Comparison of ENCODE assay signal across 12 mouse cellular contexts in genomic region chr9:115039245-115039644, GRCm38 (mm10). TPM values are rescaled to one million over a fixed set of nuclear protein-coding genes. Genes with fewer than 3 reads are reported as not detected.
DNase-seq lines count a peak whose midpoint lies in the region; ATAC-seq and TF ChIP-seq lines count a peak whose summit lies in the region.
"Had no signal": no experiment of that assay in that cellular context is flagged by ENCODE, and none has a peak within 500 bp of the region (broad histone marks: within the 10 kb centered on the region; RNA-seq: fewer than 3 reads in every experiment).

No protein-coding gene starts in this region.

- no peak for TF ChIP-seq CTCF in hindbrain, postnatal 0 days (IDR thresholded peaks at IDR 0.05; ENCODE audit: low read depth)

- H3K9ac ChIP-seq in kidney, embryonic 14.5 days (ENCODE audit: low read depth, low read length) = no peak overlapping the region
- H3K9ac ChIP-seq in hindbrain, postnatal 0 days (replicated peaks; ENCODE audit: low read length) = no peak overlapping the region
- H3K9ac ChIP-seq in neural tube, embryonic 12.5 days = no peak overlapping the region
- H3K9ac ChIP-seq: liver, embryonic 14.5 days had no signal

- 0 out of 2 replicates have a peak, but pooled peaks have one; percentile 22 for ATAC-seq in kidney, embryonic 14.5 days (ENCODE audit: low FRiP score, low TSS enrichment)
- 0 out of 2 replicates have a peak, but pooled peaks have one; percentile 37 for ATAC-seq in hindbrain, postnatal 0 days
- ATAC-seq in neural tube, embryonic 12.5 days (ENCODE audit: low FRiP score, low read depth) = peak; percentile 55

- H3K36me3 ChIP-seq in kidney, embryonic 14.5 days (ENCODE audit: control insufficient read depth, insufficient read depth, low read length) = no peaks in the 10 kb centered on the region
- no peaks in the 10 kb centered on the region for H3K36me3 ChIP-seq in hindbrain, postnatal 0 days (ENCODE audit: insufficient read depth, low read length)
- H3K36me3 ChIP-seq in neural tube, embryonic 12.5 days = no peaks in the 10 kb centered on the region
- H3K36me3 ChIP-seq: heart, embryonic 10.5 days had no signal

- H3K4me1 ChIP-seq in kidney, embryonic 14.5 days (ENCODE audit: control insufficient read depth, insufficient read depth, low read length) = peaks cover 1% of the 10 kb centered on the region
- peaks cover 11% of the 10 kb centered on the region for H3K4me1 ChIP-seq in hindbrain, postnatal 0 days (ENCODE audit: insufficient read depth, low read length)
- peaks cover 19% of the 10 kb centered on the region for H3K4me1 ChIP-seq in neural tube, embryonic 12.5 days

- WGBS in kidney, embryonic 14.5 days = 59% methylated on average over 7 of the region's 7 CpGs
- 32% methylated on average over 7 of the region's 7 CpGs for WGBS in hindbrain, postnatal 0 days
- WGBS in neural tube, embryonic 12.5 days = 31% methylated on average over 7 of the region's 7 CpGs

- no peak overlapping the region for H3K4me2 ChIP-seq in kidney, embryonic 14.5 days (replicated peaks; ENCODE audit: low read depth, low read length)
- no peak overlapping the region for H3K4me2 ChIP-seq in hindbrain, postnatal 0 days (ENCODE audit: low read depth, low read length)
- H3K4me2 ChIP-seq in neural tube, embryonic 12.5 days (replicated peaks) = peak overlapping the region; percentile 24; the same call in 1 of the 2 replicates

- no peak overlapping the region for H3K4me3 ChIP-seq in kidney, embryonic 14.5 days (ENCODE audit: low read length)
- no peak overlapping the region for H3K4me3 ChIP-seq in hindbrain, postnatal 0 days (ENCODE audit: low read length)
- no peak overlapping the region for H3K4me3 ChIP-seq in neural tube, embryonic 12.5 days
- H3K4me3 ChIP-seq: heart, embryonic 10.5 days had no signal

- H3K27me3 ChIP-seq in kidney, embryonic 14.5 days (ENCODE audit: control insufficient read depth, insufficient read depth, low read length) = no peaks in the 10 kb centered on the region
- no peaks in the 10 kb centered on the region for H3K27me3 ChIP-seq in hindbrain, postnatal 0 days (ENCODE audit: insufficient read depth, low read length)
- peaks cover 4% of the 10 kb centered on the region; the same call in 1 of the 2 replicates for H3K27me3 ChIP-seq in neural tube, embryonic 12.5 days (replicated peaks)

- H3K27ac ChIP-seq in kidney, embryonic 14.5 days (ENCODE audit: low read depth, low read length) = no peak overlapping the region
- no peak overlapping the region for H3K27ac ChIP-seq in hindbrain, postnatal 0 days
- H3K27ac ChIP-seq in neural tube, embryonic 12.5 days = no peak overlapping the region
- H3K27ac ChIP-seq: heart, embryonic 10.5 days; liver, embryonic 14.5 days had no signal

- no peaks in the 10 kb centered on the region for H3K9me3 ChIP-seq in kidney, embryonic 14.5 days (ENCODE audit: control insufficient read depth, low read length)
- H3K9me3 ChIP-seq in hindbrain, postnatal 0 days (ENCODE audit: low read length) = no peaks in the 10 kb centered on the region
- H3K9me3 ChIP-seq in neural tube, embryonic 12.5 days = 0 out of 2 replicates have a peak, but pooled peaks cover 5% of the 10 kb centered on the region
- H3K9me3 ChIP-seq: heart, embryonic 10.5 days had no signal

- DNase-seq in kidney, postnatal 4 days = no peak
- peak; percentile 64 for DNase-seq in WW6 (ENCODE audit: low read depth, low spot score)
- DNase-seq in hindbrain, postnatal 0 days (ENCODE audit: low spot score) = peak; percentile 43
- no peak for DNase-seq in left cerebral cortex, adult 8-10 months (ENCODE audit: low spot score in 2 of 2)
- DNase-seq in right cerebral cortex, postnatal 10 days (ENCODE audit: low spot score in 2 of 2) = no peak
- DNase-seq in layer of hippocampus, adult 8-10 months (ENCODE audit: low spot score in 2 of 2) = no peak
- DNase-seq: kidney, postnatal 10 days; right cerebral cortex, postnatal 14 days had no signal

RNA-seq across cellular contexts. Expression of gene Rps27rt, which starts 56.7 kb away (rescaled TPM):
- 479 and 639 TPM in 2 replicates for polyA plus RNA-seq in kidney, embryonic 14.5 days (2014; fragmentation: Nextera tagmentation; extraction: Ambion mirVana)
- 32.8 and 182 TPM in 2 replicates for total RNA-seq in hindbrain, postnatal 0 days (2014; rRNA removed)
- polyA plus RNA-seq in hindbrain, postnatal 0 days (2015; fragmentation: Nextera tagmentation; extraction: Ambion mirVana) = 281 and 288 TPM in 2 replicates
- polyA plus RNA-seq in neural tube, embryonic 12.5 days (2016; fragmentation: Nextera tagmentation; extraction: Ambion mirVana) = 324 and 361 TPM in 2 replicates
- total RNA-seq in left cerebral cortex, adult 8-10 months (2022) = 10 to 100 TPM in 3 of 4 experiments, 1 to 10 TPM in 1; 9.8 to 44.3 (median 37.3) TPM
- total RNA-seq in layer of hippocampus, adult 8-10 months (2022) = 10 to 100 TPM; 12.1 to 53.7 (median 21.9) TPM

Comparison
In these comparisons a context has a peak if more than half of its experiments do, and no peak if none do; other contexts are left out.
1. DNase-seq: peak in WW6 (single experiment) and hindbrain, postnatal 0 days (single experiment); none in kidney, postnatal 4 days (0 of 2), left cerebral cortex, adult 8-10 months (0 of 2), right cerebral cortex, postnatal 10 days (0 of 2) and layer of hippocampus, adult 8-10 months (0 of 2).
2. Peak in every context shown above with its lines, with median percentiles within 50 percentile points of each other: ATAC-seq.